Mouse (Mus musculus) MEL (cell line): ENCODE results near the gene Tead2. TPM values are rescaled to one million over a fixed set of nuclear protein-coding genes. Genes with fewer than 3 reads are reported as not detected.
"Not testable (repeated sequence)": the region's sequence is repeated elsewhere in the genome, so short reads cannot be mapped to it uniquely, and the experiment has no call there.

Experiments
- DNase-seq: peaks from one replicate; pipeline ENCODE4 v3.0.0; 2011; ENCODE audit warnings: low read depth, low spot score
- H3K27ac ChIP-seq: 2 replicates; pipeline ENCODE4 v1.5.1; 2012; ENCODE audit warnings: low read depth, mild to moderate bottlenecking, control low read depth, low read length, moderate library complexity; ENCODE audit not compliant: control insufficient read depth
- H3K27me3 ChIP-seq, 2 experiments: fragments of 150-350 bp in 1 of 2; sonication (generic) in 1 of 2; 2 replicates each; pipeline ENCODE4 v1.6.1; 2012; ENCODE audit warnings: low read length in 2 of 2, mild to moderate bottlenecking in 2 of 2, improper control_type of control experiment in 1 of 2, moderate library complexity in 1 of 2; ENCODE audit not compliant: insufficient read depth in 2 of 2, control insufficient read depth in 1 of 2
- H3K36me3 ChIP-seq, 2 experiments: 2 replicates each; pipeline ENCODE4 v1.6.1; 2012 to 2014; ENCODE audit warnings: low read length in 2 of 2, improper control_type of control experiment in 1 of 2, inconsistent platforms in 1 of 2, mild to moderate bottlenecking in 1 of 2; ENCODE audit not compliant: insufficient read depth in 2 of 2, control insufficient read depth in 1 of 2
- H3K4me1 ChIP-seq, 2 experiments: fragments of 150-350 bp in 1 of 2; sonication (generic) in 1 of 2; 2 replicates each; pipeline ENCODE4 v1.6.1; 2012; ENCODE audit warnings: low read length in 2 of 2, improper control_type of control experiment in 1 of 2, mild to moderate bottlenecking in 1 of 2; ENCODE audit not compliant: insufficient read depth in 2 of 2, control insufficient read depth in 1 of 2
- H3K4me3 ChIP-seq, 2 experiments: fragments of 150-350 bp in 1 of 2; sonication (generic) in 1 of 2; 2 replicates each; pipeline ENCODE4 v1.5.1; 2012; ENCODE audit warnings: low read depth in 2 of 2, low read length in 2 of 2, mild to moderate bottlenecking in 2 of 2, moderate library complexity in 2 of 2, control low read depth in 1 of 2, improper control_type of control experiment in 1 of 2; ENCODE audit not compliant: control insufficient read depth in 1 of 2, insufficient read depth in 1 of 2
- H3K79me2 ChIP-seq: 2 replicates; pipeline ENCODE4 v1.6.1; 2012; ENCODE audit warnings: mild to moderate bottlenecking, low read length, moderate library complexity; ENCODE audit not compliant: control insufficient read depth, poor library complexity, insufficient read depth
- H3K9ac ChIP-seq: 2 replicates; pipeline ENCODE4 v1.6.1; 2012; ENCODE audit warnings: low read depth, mild to moderate bottlenecking, control low read depth, low read length, moderate library complexity; ENCODE audit not compliant: control insufficient read depth, poor library complexity, severe bottlenecking
- H3K9me3 ChIP-seq: fragments of 150-350 bp; sonication (generic); replicated peaks from 2 replicates; pipeline ENCODE4 v1.6.1; 2012; ENCODE audit warnings: mild to moderate bottlenecking, low read length, improper control_type of control experiment, moderate library complexity; ENCODE audit not compliant: insufficient read depth
- CTCF ChIP-seq, 3 experiments: IDR thresholded peaks in 2 of 3; conservative IDR thresholded peaks in 1 of 3; 2 replicates each; pipeline ENCODE4 v1.5.1; 2011 to 2012; ENCODE audit warnings: low read length in 3 of 3, low read depth in 2 of 3, mild to moderate bottlenecking in 2 of 3, improper control_type of control experiment in 1 of 3, inconsistent platforms in 1 of 3, mixed read lengths in 1 of 3, moderate library complexity in 1 of 3; ENCODE audit not compliant: control insufficient read depth in 1 of 3, insufficient read depth in 1 of 3, poor library complexity in 1 of 3, severe bottlenecking in 1 of 3
- E2F4 ChIP-seq: IDR thresholded peaks from 2 replicates; pipeline ENCODE4 v1.6.1; 2011; ENCODE audit warnings: low read depth, low read length, improper control_type of control experiment, borderline replicate concordance
- EP300 ChIP-seq, 2 experiments: IDR thresholded peaks; 2 replicates each; pipeline ENCODE4 v1.6.1; 2011; ENCODE audit warnings: improper control_type of control experiment in 2 of 2, low read length in 2 of 2, low read depth in 1 of 2, mild to moderate bottlenecking in 1 of 2
- GATA1 ChIP-seq: IDR thresholded peaks from 2 replicates; pipeline ENCODE4 v1.6.1; 2011; ENCODE audit warnings: low read depth, low read length, improper control_type of control experiment
- HCFC1 ChIP-seq: IDR thresholded peaks from 2 replicates; pipeline ENCODE4 v1.6.1; 2012; ENCODE audit warnings: low read depth, mild to moderate bottlenecking, inconsistent platforms, low read length, improper control_type of control experiment, moderate library complexity
- MXI1 ChIP-seq: IDR thresholded peaks from 2 replicates; pipeline ENCODE4 v1.6.1; 2011; ENCODE audit warnings: mild to moderate bottlenecking, low read depth, low read length, improper control_type of control experiment
- NRF1 ChIP-seq: IDR thresholded peaks from 2 replicates; pipeline ENCODE4 v1.6.1; 2014; ENCODE audit warnings: low read depth, mild to moderate bottlenecking, inconsistent platforms, low read length, improper control_type of control experiment, moderate library complexity; ENCODE audit not compliant: poor library complexity, insufficient read depth, severe bottlenecking
- POLR2A ChIP-seq, 2 experiments: IDR thresholded peaks; 2 replicates each; pipeline ENCODE4 v1.6.1; 2011 to 2012; ENCODE audit warnings: low read length in 2 of 2, mild to moderate bottlenecking in 2 of 2, control low read depth in 1 of 2, improper control_type of control experiment in 1 of 2, low read depth in 1 of 2, moderate library complexity in 1 of 2; ENCODE audit not compliant: control insufficient read depth in 1 of 2, insufficient read depth in 1 of 2, poor library complexity in 1 of 2
- POLR2AphosphoS5 ChIP-seq: IDR thresholded peaks from 2 replicates; pipeline ENCODE4 v1.6.1; 2012; ENCODE audit warnings: low read depth, borderline replicate concordance, mild to moderate bottlenecking, inconsistent platforms, low read length, moderate library complexity, mixed read lengths
- RAD21 ChIP-seq: IDR thresholded peaks from 2 replicates; pipeline ENCODE4 v1.6.1; 2011; ENCODE audit warnings: mild to moderate bottlenecking, low read depth, low read length, improper control_type of control experiment
- SIN3A ChIP-seq: IDR thresholded peaks from 2 replicates; pipeline ENCODE4 v1.6.1; 2012; ENCODE audit warnings: low read length, improper control_type of control experiment, inconsistent platforms
- SMC3 ChIP-seq: IDR thresholded peaks from 2 replicates; pipeline ENCODE4 v1.6.1; 2011; ENCODE audit warnings: low read depth, low read length, improper control_type of control experiment
- ZC3H11A ChIP-seq: IDR thresholded peaks from 2 replicates; pipeline ENCODE4 v1.6.1; 2012; ENCODE audit warnings: low read depth, mild to moderate bottlenecking, inconsistent platforms, low read length, improper control_type of control experiment
- ZNF384 ChIP-seq: IDR thresholded peaks from 2 replicates; pipeline ENCODE4 v1.6.1; 2012; ENCODE audit warnings: low read depth, mild to moderate bottlenecking, inconsistent platforms, low read length, improper control_type of control experiment
- polyA plus RNA-seq, 2 experiments: library from polyadenylated mRNA; stranded (reverse) in 1 of 2; unstranded in 1 of 2; fragments of >175 nt in 1 of 2; fragments of >200 nt in 1 of 2; gene quantifications; 2 replicates each; pipeline versions ENCODE4 v1.2.1 to v1.2.4; 2012; ENCODE audit warnings: low replicate concordance in 2 of 2, low read depth in 1 of 2; ENCODE audit not compliant: insufficient read length in 2 of 2, insufficient read depth in 1 of 2, missing spikeins in 1 of 2
- total RNA-seq: library from RNA; depleted of rRNA; stranded (reverse); fragments of 300-350 nt; gene quantifications from 2 replicates; pipeline ENCODE4 v1.2.3, GENCODE M21; 2012

Gene Tead2
- total and polyA plus RNA-seq, 3 experiments, result 0.19 to 0.38 TPM; not detected in 1

DNA sequence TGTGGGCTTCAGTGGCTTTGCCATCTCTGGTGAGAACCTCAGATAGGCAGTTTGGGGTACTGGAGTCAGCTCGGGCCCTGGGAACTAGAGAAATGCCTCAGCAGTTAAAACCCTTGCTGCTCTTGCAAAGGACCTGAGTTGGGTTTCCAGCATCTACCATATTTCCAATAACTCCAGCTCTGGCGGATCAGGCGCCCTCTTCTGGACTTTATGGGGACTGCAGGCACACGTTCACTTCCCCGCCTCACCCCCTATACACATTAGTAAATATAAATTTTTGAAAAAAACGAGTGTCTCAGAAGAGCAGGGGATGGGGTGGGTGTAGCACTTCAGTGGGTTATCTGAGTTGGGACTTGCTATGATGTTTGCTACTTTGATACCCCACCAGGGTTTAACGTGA lies 42.6 kb upstream of the Tead2 start (continued):
- peak; percentile 69 to 78 (median 70) for TF ChIP-seq CTCF (IDR thresholded peaks at IDR 0.05 in 2 of 3, conservative IDR thresholded peaks at IDR 0.05 in 1 of 3; ENCODE audit: control insufficient read depth in 1 of 3, insufficient read depth in 1 of 3, low read depth in 2 of 3, low read length in 3 of 3, poor library complexity in 1 of 3, severe bottlenecking in 1 of 3)
- TF ChIP-seq RAD21, result peak; percentile 29
- TF ChIP-seq POLR2AphosphoS5, result no peak
- TF ChIP-seq MXI1, result no peak
- no peak for TF ChIP-seq EP300 (IDR thresholded peaks at IDR 0.05; ENCODE audit: low read depth in 1 of 2, low read length in 2 of 2)
- TF ChIP-seq POLR2A (IDR thresholded peaks at IDR 0.05; ENCODE audit: control insufficient read depth in 1 of 2, insufficient read depth in 1 of 2, low read depth in 1 of 2, low read length in 2 of 2, poor library complexity in 1 of 2), result no peak
- TF ChIP-seq HCFC1, result no peak
- TF ChIP-seq E2F4, result no peak

DNA sequence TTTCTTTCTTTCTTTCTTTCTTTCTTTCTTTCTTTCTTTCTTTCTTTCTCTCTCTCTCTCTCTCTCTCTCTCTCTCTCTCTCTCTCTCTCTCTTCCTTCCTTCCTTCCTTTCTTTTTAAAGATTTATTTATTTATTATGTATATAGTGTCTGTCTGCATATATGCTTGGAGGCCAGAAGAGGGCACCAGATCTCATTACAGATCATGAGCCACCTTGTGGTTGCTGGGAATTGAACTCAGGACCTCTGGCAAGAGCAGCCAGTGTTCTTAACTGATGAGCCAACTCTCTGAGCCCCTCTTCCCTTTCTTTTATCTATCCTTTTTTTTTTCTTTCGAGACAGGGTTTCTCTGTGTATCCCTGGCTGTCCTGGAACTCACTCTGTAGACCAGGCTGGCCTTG lies 41.8 kb upstream of the Tead2 start:
- H3K4me3 ChIP-seq, H3K79me2 ChIP-seq, H3K4me1 ChIP-seq, H3K27ac ChIP-seq, H3K9me3 ChIP-seq, H3K27me3 ChIP-seq, H3K36me3 ChIP-seq, H3K9ac ChIP-seq: not testable (repeated sequence)
- DNase-seq, result peak; percentile 75
- TF ChIP-seq GATA1 (0 out of 2 replicates have a peak, but pooled peaks have one; percentile 20), SMC3 (peak; percentile 63), ZNF384 (0 out of 2 replicates have a peak, but pooled peaks have one; percentile 19), RAD21 (peak; percentile 42), ZC3H11A (peak; percentile 47), CTCF (IDR thresholded peaks at IDR 0.05 in 2 of 3, conservative IDR thresholded peaks at IDR 0.05 in 1 of 3; ENCODE audit: control insufficient read depth in 1 of 3, insufficient read depth in 1 of 3, low read depth in 2 of 3, low read length in 3 of 3, poor library complexity in 1 of 3, severe bottlenecking in 1 of 3) (peak; percentile 15 to 68 (median 57); a peak in 4 of 6 replicates)
- TF ChIP-seq, all 39 proteins: peak for 6; not testable (repeated sequence) for 33

DNA sequence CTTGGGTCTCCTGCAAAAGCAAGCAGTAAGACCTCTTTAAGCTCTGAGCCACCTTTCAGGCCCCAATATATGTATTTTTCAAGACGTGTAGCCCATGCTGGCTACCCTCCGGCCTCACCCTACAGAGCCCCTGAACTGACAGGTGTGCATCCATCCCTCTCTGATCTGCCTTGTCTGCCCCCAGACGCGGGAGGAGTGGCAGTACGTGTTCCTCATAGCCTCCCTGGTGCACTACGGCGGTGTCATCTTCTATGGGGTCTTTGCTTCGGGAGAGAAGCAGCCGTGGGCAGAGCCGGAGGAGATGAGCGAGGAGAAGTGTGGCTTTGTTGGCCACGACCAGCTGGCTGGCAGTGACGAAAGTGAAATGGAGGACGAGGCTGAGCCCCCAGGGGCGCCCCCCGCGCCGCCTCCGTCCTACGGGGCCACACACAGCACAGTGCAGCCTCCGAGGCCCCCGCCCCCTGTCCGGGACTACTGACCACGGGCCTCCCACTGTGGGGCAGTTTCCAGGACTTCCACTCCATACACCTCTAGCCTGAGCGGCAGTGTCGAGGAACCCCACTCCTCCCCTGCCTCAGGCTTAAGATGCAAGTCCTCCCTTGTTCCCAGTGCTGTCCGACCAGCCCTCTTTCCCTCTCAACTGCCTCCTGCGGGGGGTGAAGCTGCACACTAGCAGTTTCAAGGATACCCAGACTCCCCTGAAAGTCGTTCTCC lies 40.8 kb upstream of the Tead2 start:
- H3K36me3 ChIP-seq, result no peaks in the 10 kb centered on the region
- no peak for DNase-seq
- H3K27me3 ChIP-seq, result no peaks in the 10 kb centered on the region
- no peaks in the 10 kb centered on the region for H3K79me2 ChIP-seq
- H3K27ac ChIP-seq, result no peak overlapping the region
- no peaks in the 10 kb centered on the region for H3K9me3 ChIP-seq
- no peaks in the 10 kb centered on the region for H3K4me1 ChIP-seq
- TF ChIP-seq SIN3A, result no peak
- TF ChIP-seq NRF1, result no peak
- H3K9ac ChIP-seq, result no peak overlapping the region
- H3K4me3 ChIP-seq, result no peak overlapping the region
